Comparison of ENCODE assay signal across 29 mouse cellular contexts in the genomic region with DNA sequence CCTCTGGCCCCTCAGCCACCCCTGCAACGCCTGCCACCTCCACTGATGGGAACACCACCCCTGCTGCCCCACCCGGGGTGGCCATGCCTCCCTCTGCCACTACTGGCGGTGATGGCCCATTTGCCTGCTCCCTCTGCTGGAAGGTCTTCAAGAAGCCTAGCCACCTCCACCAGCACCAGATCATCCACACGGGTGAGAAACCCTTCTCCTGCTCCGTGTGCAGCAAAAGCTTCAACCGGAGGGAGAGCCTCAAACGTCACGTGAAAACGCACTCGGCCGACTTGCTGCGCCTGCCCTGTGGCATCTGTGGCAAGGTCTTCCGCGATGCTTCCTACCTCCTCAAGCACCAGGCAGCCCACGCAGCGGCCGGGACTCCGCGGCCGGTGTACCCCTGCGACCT. TPM values are rescaled to one million over a fixed set of nuclear protein-coding genes. Genes with fewer than 3 reads are reported as not detected.
DNase-seq lines count a peak whose midpoint lies in the region; ATAC-seq and TF ChIP-seq lines count a peak whose summit lies in the region.
"Had no signal": no experiment of that assay in that cellular context is flagged by ENCODE, and none has a peak within 500 bp of the region (broad histone marks: within the 10 kb centered on the region; RNA-seq: fewer than 3 reads in every experiment).

No protein-coding gene starts in this region.

- peaks cover 26% of the 10 kb centered on the region for H3K9me3 ChIP-seq in hindbrain, embryonic 14.5 days (ENCODE audit: control insufficient read depth, low read length)
- peaks cover 28% of the 10 kb centered on the region for H3K9me3 ChIP-seq in hindbrain, embryonic 16.5 days (ENCODE audit: control insufficient read depth, low read length)
- peaks cover 55% of the 10 kb centered on the region for H3K9me3 ChIP-seq in embryonic facial prominence, embryonic 10.5 days

- peaks cover 72% of the 10 kb centered on the region for H3K36me3 ChIP-seq in hindbrain, embryonic 14.5 days (replicated peaks; ENCODE audit: control insufficient read depth, insufficient read depth)
- H3K36me3 ChIP-seq in hindbrain, embryonic 16.5 days (ENCODE audit: control insufficient read depth, insufficient read depth, low read length), result peaks cover 50% of the 10 kb centered on the region
- peaks cover 100% of the 10 kb centered on the region for H3K36me3 ChIP-seq in embryonic facial prominence, embryonic 10.5 days (replicated peaks)
- peaks cover 46% of the 10 kb centered on the region for H3K36me3 ChIP-seq in thymus, adult 2 months (ENCODE audit: control insufficient read depth, insufficient read depth, low read length)

- TF ChIP-seq CTCF in thymus, adult 2 months (IDR thresholded peaks at IDR 0.05; ENCODE audit: borderline replicate concordance, control insufficient read depth, extremely low read depth, insufficient read depth, low read length, poor library complexity), result no peak

- intact Hi-C loops in heart, postnatal 10 days (cut with DNase I), result no loop called here

- H3K9ac ChIP-seq in hindbrain, embryonic 14.5 days, result no peak overlapping the region
- H3K9ac ChIP-seq in hindbrain, embryonic 16.5 days (ENCODE audit: low read depth, low read length), result no peak overlapping the region
- H3K9ac ChIP-seq: embryonic facial prominence, embryonic 15.5 days; hindbrain, embryonic 12.5 days; intestine, embryonic 15.5 days; kidney, embryonic 15.5 days; limb, embryonic 13.5 days; liver, embryonic 14.5 days; neural tube, embryonic 12.5 days had no signal

- ATAC-seq in hindbrain, embryonic 14.5 days (ENCODE audit: low FRiP score), result no peak
- no peak for ATAC-seq in hindbrain, embryonic 16.5 days
- ATAC-seq: intestine, embryonic 15.5 days had no signal

- H3K27me3 ChIP-seq in hindbrain, embryonic 14.5 days (ENCODE audit: control insufficient read depth, insufficient read depth, low read length), result no peaks in the 10 kb centered on the region
- H3K27me3 ChIP-seq in hindbrain, embryonic 16.5 days (replicated peaks; ENCODE audit: control insufficient read depth, insufficient read depth, low read length), result no peaks in the 10 kb centered on the region
- H3K27me3 ChIP-seq in embryonic facial prominence, embryonic 10.5 days (replicated peaks; ENCODE audit: low read depth, poor library complexity, severe bottlenecking), result no peaks in the 10 kb centered on the region; the same call in 1 of the 2 replicates
- H3K27me3 ChIP-seq in thymus, adult 2 months (ENCODE audit: control insufficient read depth, insufficient read depth, low read length), result no peaks in the 10 kb centered on the region
- H3K27me3 ChIP-seq: embryonic facial prominence, embryonic 15.5 days; hindbrain, embryonic 12.5 days; intestine, embryonic 15.5 days; kidney, embryonic 15.5 days; limb, embryonic 13.5 days; neural tube, embryonic 12.5 days had no signal

- WGBS in hindbrain, embryonic 14.5 days, result 93% methylated on average over 21 of the region's 21 CpGs
- 89% methylated on average over 21 of the region's 21 CpGs for WGBS in hindbrain, embryonic 16.5 days
- WGBS in embryonic facial prominence, embryonic 10.5 days, result 93% methylated on average over 21 of the region's 21 CpGs
- 99% methylated on average over 21 of the region's 21 CpGs for WGBS in thymus, adult 2 months

- no peak overlapping the region for H3K4me2 ChIP-seq in hindbrain, embryonic 14.5 days (replicated peaks)
- H3K4me2 ChIP-seq in hindbrain, embryonic 16.5 days (ENCODE audit: low read length), result no peak overlapping the region
- H3K4me2 ChIP-seq: embryonic facial prominence, embryonic 15.5 days; hindbrain, embryonic 12.5 days; intestine, embryonic 15.5 days; kidney, embryonic 15.5 days; limb, embryonic 13.5 days; neural tube, embryonic 12.5 days had no signal

- TF ChIP-seq POLR2A in thymus, adult 2 months (IDR thresholded peaks at IDR 0.05; ENCODE audit: control insufficient read depth, extremely low read depth, insufficient read depth, low read length, poor library complexity), result no peak

- H3K4me3 ChIP-seq in hindbrain, embryonic 14.5 days (replicated peaks; ENCODE audit: low read length), result 0 out of 2 replicates have a peak overlapping the region, but pooled peaks have one; percentile 7
- no peak overlapping the region for H3K4me3 ChIP-seq in hindbrain, embryonic 16.5 days (ENCODE audit: low read length)
- peak overlapping the region; percentile 27 for H3K4me3 ChIP-seq in embryonic facial prominence, embryonic 10.5 days
- no peak overlapping the region for H3K4me3 ChIP-seq in thymus, adult 2 months (ENCODE audit: control insufficient read depth, insufficient read depth, low read length)
- H3K4me3 ChIP-seq: embryonic facial prominence, embryonic 15.5 days; hindbrain, embryonic 12.5 days; kidney, embryonic 15.5 days; neural tube, embryonic 12.5 days had no signal

- no peak for DNase-seq in hindbrain, embryonic 14.5 days (ENCODE audit: low spot score)
- peak; percentile 49 for DNase-seq in testis, postnatal 10 days (ENCODE audit: low spot score)
- DNase-seq in testis, postnatal 14 days (ENCODE audit: low spot score), result no peak
- no peak for DNase-seq in embryonic facial prominence, embryonic 10.5 days (ENCODE audit: low spot score)
- DNase-seq in heart, postnatal 10 days, result no peak
- DNase-seq in thymus, adult 2 months, result no peak
- DNase-seq: cerebellum, adult 2 months; right cerebral cortex, postnatal 4 days; thymus, postnatal 14 days had no signal

- H3K4me1 ChIP-seq in hindbrain, embryonic 14.5 days (replicated peaks; ENCODE audit: control insufficient read depth, insufficient read depth, low read length), result no peaks in the 10 kb centered on the region
- H3K4me1 ChIP-seq in hindbrain, embryonic 16.5 days (ENCODE audit: control insufficient read depth, insufficient read depth, low read depth, low read length), result no peaks in the 10 kb centered on the region
- no peaks in the 10 kb centered on the region for H3K4me1 ChIP-seq in embryonic facial prominence, embryonic 10.5 days
- H3K4me1 ChIP-seq in thymus, adult 2 months (replicated peaks; ENCODE audit: control insufficient read depth, insufficient read depth, low read length), result no peaks in the 10 kb centered on the region
- H3K4me1 ChIP-seq: embryonic facial prominence, embryonic 15.5 days; heart, embryonic 10.5 days; hindbrain, embryonic 12.5 days; intestine, embryonic 15.5 days; kidney, embryonic 15.5 days; limb, embryonic 13.5 days; neural tube, embryonic 12.5 days had no signal

- H3K27ac ChIP-seq in hindbrain, embryonic 14.5 days, result no peak overlapping the region
- no peak overlapping the region for H3K27ac ChIP-seq in hindbrain, embryonic 16.5 days (ENCODE audit: low read depth, low read length)
- H3K27ac ChIP-seq in embryonic facial prominence, embryonic 10.5 days (replicated peaks), result no peak overlapping the region
- no peak overlapping the region for H3K27ac ChIP-seq in thymus, adult 2 months (ENCODE audit: control insufficient read depth, insufficient read depth, low read length)
- H3K27ac ChIP-seq: embryonic facial prominence, embryonic 15.5 days; heart, embryonic 10.5 days; hindbrain, embryonic 12.5 days; intestine, embryonic 15.5 days; kidney, embryonic 15.5 days; limb, embryonic 13.5 days; liver, embryonic 14.5 days; neural tube, embryonic 12.5 days had no signal

RNA-seq across cellular contexts. Expression of a gene that starts 4.0 kb away (rescaled TPM):
- polyA plus RNA-seq in hindbrain, embryonic 14.5 days (2014; fragmentation: Nextera tagmentation; extraction: Ambion mirVana), result not detected in 2 replicates
- not detected in 2 replicates for polyA plus RNA-seq in hindbrain, embryonic 16.5 days (2015; fragmentation: Nextera tagmentation; extraction: Ambion mirVana)
- polyA plus RNA-seq in embryonic facial prominence, embryonic 10.5 days (2016; fragmentation: Nextera tagmentation; extraction: Ambion mirVana), result not detected in 2 replicates
- not detected for total RNA-seq in heart, postnatal 10 days (2021)
- polyA plus RNA-seq in thymus, adult 2 months (2012; rRNA removed), result not detected in 2 replicates
- total RNA-seq: adrenal gland, adult 18-20 months; layer of hippocampus, postnatal 10 days; MEL had no signal
- polyA plus RNA-seq: C2C12; cerebellum, adult 2 months; cortical plate, adult 2 months; embryonic facial prominence, embryonic 15.5 days; gonadal fat pad, adult 2 months; heart, embryonic 10.5 days; heart, postnatal 0 days; hindbrain, embryonic 12.5 days; intestine, embryonic 15.5 days; kidney, embryonic 15.5 days; large intestine, adult 2 months; liver, embryonic 14.5 days; lung, postnatal 0 days; neural tube, embryonic 12.5 days; stomach, embryonic 16.5 days had no signal

RNA-seq across cellular contexts. Expression of a gene that starts 8.3 kb away (rescaled TPM):
- polyA plus RNA-seq in hindbrain, embryonic 14.5 days (2014; fragmentation: Nextera tagmentation; extraction: Ambion mirVana), result 7.0 and 8.9 TPM in 2 replicates
- polyA plus RNA-seq in hindbrain, embryonic 16.5 days (2015; fragmentation: Nextera tagmentation; extraction: Ambion mirVana), result 9.7 and 10.2 TPM in 2 replicates
- polyA plus RNA-seq in embryonic facial prominence, embryonic 10.5 days (2016; fragmentation: Nextera tagmentation; extraction: Ambion mirVana), result 2.7 and 2.8 TPM in 2 replicates
- total RNA-seq in heart, postnatal 10 days (2021), result 1 to 10 TPM; 5.9 to 7.3 TPM
- 5.2 and 6.3 TPM in 2 replicates for polyA plus RNA-seq in thymus, adult 2 months (2012; rRNA removed)

RNA-seq across cellular contexts. Expression of a gene that starts 9.6 kb away (rescaled TPM):
- 53.3 and 60.1 TPM in 2 replicates for polyA plus RNA-seq in hindbrain, embryonic 14.5 days (2014; fragmentation: Nextera tagmentation; extraction: Ambion mirVana)
- 67.3 and 74.5 TPM in 2 replicates for polyA plus RNA-seq in hindbrain, embryonic 16.5 days (2015; fragmentation: Nextera tagmentation; extraction: Ambion mirVana)
- polyA plus RNA-seq in embryonic facial prominence, embryonic 10.5 days (2016; fragmentation: Nextera tagmentation; extraction: Ambion mirVana), result 7.9 and 8.0 TPM in 2 replicates
- under 1 TPM; 0.26 to 0.32 TPM for total RNA-seq in heart, postnatal 10 days (2021)
- polyA plus RNA-seq in thymus, adult 2 months (2012; rRNA removed), result 0.52 and 0.97 TPM in 2 replicates

RNA-seq across cellular contexts. Expression of a gene that starts 9.8 kb away (rescaled TPM):
- polyA plus RNA-seq in hindbrain, embryonic 14.5 days (2014; fragmentation: Nextera tagmentation; extraction: Ambion mirVana), result 6.6 and 7.2 TPM in 2 replicates
- 5.8 and 6.9 TPM in 2 replicates for polyA plus RNA-seq in hindbrain, embryonic 16.5 days (2015; fragmentation: Nextera tagmentation; extraction: Ambion mirVana)
- polyA plus RNA-seq in embryonic facial prominence, embryonic 10.5 days (2016; fragmentation: Nextera tagmentation; extraction: Ambion mirVana), result 6.1 and 6.6 TPM in 2 replicates
- 10 to 100 TPM; 22.4 to 23.2 TPM for total RNA-seq in heart, postnatal 10 days (2021)
- 105 and 120 TPM in 2 replicates for polyA plus RNA-seq in thymus, adult 2 months (2012; rRNA removed)

RNA-seq across cellular contexts. Expression of a gene that starts 14.7 kb away (rescaled TPM):
- not detected in 2 replicates for polyA plus RNA-seq in hindbrain, embryonic 14.5 days (2014; fragmentation: Nextera tagmentation; extraction: Ambion mirVana)
- 0.18 and 1.2 TPM in 2 replicates for polyA plus RNA-seq in hindbrain, embryonic 16.5 days (2015; fragmentation: Nextera tagmentation; extraction: Ambion mirVana)
- polyA plus RNA-seq in embryonic facial prominence, embryonic 10.5 days (2016; fragmentation: Nextera tagmentation; extraction: Ambion mirVana), result 0.38 and 1.3 TPM in 2 replicates
- not detected for total RNA-seq in heart, postnatal 10 days (2021)
- polyA plus RNA-seq in thymus, adult 2 months (2012; rRNA removed), result not detected in 2 replicates
- total RNA-seq: adrenal gland, adult 18-20 months; layer of hippocampus, postnatal 10 days; left cerebral cortex, adult 8-10 months; MEL had no signal
- polyA plus RNA-seq: C2C12; cerebellum, adult 2 months; cortical plate, adult 2 months; embryonic facial prominence, embryonic 15.5 days; large intestine, adult 2 months; neural tube, embryonic 12.5 days had no signal

Comparison
In these comparisons a context has a peak if more than half of its experiments do, and no peak if none do; other contexts are left out.
1. H3K4me3 ChIP-seq: peak in hindbrain, embryonic 14.5 days (single experiment) and embryonic facial prominence, embryonic 10.5 days (single experiment); none in hindbrain, embryonic 16.5 days (single experiment) and thymus, adult 2 months (single experiment).